Mouse (Mus musculus) embryonic facial prominence, embryonic 10.5 days (tissue): ENCODE results near the gene Agpat4. TPM values are rescaled to one million over a fixed set of nuclear protein-coding genes. Genes with fewer than 3 reads are reported as not detected.

Source experiments
- DNase-seq: peaks from one replicate; pipeline ENCODE4 v3.0.0-alpha.2; 2017; ENCODE audit warnings: low spot score
- H3K27ac ChIP-seq: fragments of 300-500 bp; sonication (generic); replicated peaks from 2 replicates; pipeline ENCODE4 v1.5.1; 2016; ENCODE audit warnings: mild to moderate bottlenecking
- H3K27me3 ChIP-seq: fragments of 300-500 bp; sonication (generic); replicated peaks from 2 replicates; pipeline ENCODE4 v1.6.1; 2016; ENCODE audit warnings: low read depth, mild to moderate bottlenecking; ENCODE audit not compliant: poor library complexity, severe bottlenecking
- H3K36me3 ChIP-seq: fragments of 300-500 bp; sonication (generic); replicated peaks from 2 replicates; pipeline ENCODE4 v1.6.1; 2016; ENCODE audit warnings: mild to moderate bottlenecking, moderate library complexity
- H3K4me1 ChIP-seq: fragments of 300-500 bp; sonication (generic); 2 replicates; pipeline ENCODE4 v1.6.1; 2016
- H3K4me3 ChIP-seq: fragments of 300-500 bp; sonication (generic); 2 replicates; pipeline ENCODE4 v1.5.1; 2016; ENCODE audit warnings: mild to moderate bottlenecking, moderate library complexity
- H3K9me3 ChIP-seq: fragments of 300-500 bp; sonication (generic); 2 replicates; pipeline ENCODE4 v1.6.1; 2016; ENCODE audit warnings: mild to moderate bottlenecking
- WGBS: fragments of 180-500 bp; shearing (Covaris S2); methylation state at CpG from one replicate; pipeline ENCODE4 v1.1.7; 2016; 5-methylcytosine and 5-hydroxymethylcytosine counted together
- polyA plus RNA-seq: library from polyadenylated mRNA; unstranded; fragments of >200 nt; fragmentation: Nextera tagmentation; extraction: Ambion mirVana; gene quantifications from 2 replicates; pipeline ENCODE4 v1.2.1, GENCODE M21; 2016

The Agpat4 gene
- polyA plus RNA-seq = 39.4 and 41.3 TPM in 2 replicates

DNA sequence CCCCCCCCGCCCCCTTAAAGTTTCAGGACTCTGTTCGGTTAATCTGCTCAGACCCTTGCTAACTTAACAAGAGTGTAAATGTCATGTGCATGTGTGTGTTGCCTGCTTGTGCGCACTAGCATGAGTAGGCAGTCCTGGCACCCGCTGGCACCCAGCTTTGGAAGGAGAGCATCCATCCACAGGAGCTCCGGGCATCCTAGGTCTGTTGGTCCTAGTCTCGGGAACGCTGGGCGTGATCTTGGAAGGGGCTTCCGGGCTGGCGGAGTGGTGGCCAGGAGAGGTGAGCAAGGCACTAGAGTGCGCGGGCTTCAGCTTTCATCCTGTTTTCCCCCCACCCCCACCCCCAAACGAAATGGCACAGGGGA lies at the start of gene Agpat4:
Gene Agpat4 (plus strand): TSS at position 144 of the 365 bp plus-strand sequence.
- WGBS = under 1% methylated on average over 13 of the region's 13 CpGs
- DNase-seq = no peak
- no peaks in the 10 kb centered on the region for H3K27me3 ChIP-seq
- peaks cover 6% of the 10 kb centered on the region for H3K36me3 ChIP-seq
- H3K27ac ChIP-seq = peak within 1 kb of the TSS; percentile 97
- H3K4me3 ChIP-seq = peak within 1 kb of the TSS; percentile 74
- peaks cover 26% of the 10 kb centered on the region for H3K4me1 ChIP-seq
- 0 out of 2 replicates have a peak, but pooled peaks cover 4% of the 10 kb centered on the region for H3K9me3 ChIP-seq

DNA sequence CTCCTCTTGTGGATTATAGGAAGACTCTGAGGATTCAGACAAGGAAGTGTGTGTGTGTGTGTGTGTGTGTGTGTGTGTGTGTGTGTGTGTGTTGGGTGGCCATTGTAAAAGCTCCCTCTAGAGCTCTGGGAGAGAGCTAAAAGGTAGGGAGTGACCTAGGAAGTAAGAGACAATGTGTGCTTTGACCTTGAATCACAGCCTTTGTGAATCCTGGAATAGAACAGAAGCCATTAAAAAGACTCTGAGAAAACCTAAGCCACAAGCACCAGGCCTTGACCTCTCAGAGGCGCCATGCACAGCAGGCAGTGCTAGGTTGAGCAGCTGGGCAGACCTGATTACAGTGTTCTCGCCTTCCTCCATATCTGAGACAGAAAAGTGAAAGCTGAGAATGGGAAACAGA lies 41.7 kb upstream of the Agpat4 start:
- no peak overlapping the region for H3K4me3 ChIP-seq
- H3K27ac ChIP-seq = no peak overlapping the region
- DNase-seq = no peak
- peaks cover 7% of the 10 kb centered on the region for H3K4me1 ChIP-seq
- H3K27me3 ChIP-seq = no peaks in the 10 kb centered on the region
- 0 out of 2 replicates have a peak, but pooled peaks cover 3% of the 10 kb centered on the region for H3K9me3 ChIP-seq
- H3K36me3 ChIP-seq = no peaks in the 10 kb centered on the region
- WGBS = 66% methylated on average over 2 of the region's 2 CpGs

DNA sequence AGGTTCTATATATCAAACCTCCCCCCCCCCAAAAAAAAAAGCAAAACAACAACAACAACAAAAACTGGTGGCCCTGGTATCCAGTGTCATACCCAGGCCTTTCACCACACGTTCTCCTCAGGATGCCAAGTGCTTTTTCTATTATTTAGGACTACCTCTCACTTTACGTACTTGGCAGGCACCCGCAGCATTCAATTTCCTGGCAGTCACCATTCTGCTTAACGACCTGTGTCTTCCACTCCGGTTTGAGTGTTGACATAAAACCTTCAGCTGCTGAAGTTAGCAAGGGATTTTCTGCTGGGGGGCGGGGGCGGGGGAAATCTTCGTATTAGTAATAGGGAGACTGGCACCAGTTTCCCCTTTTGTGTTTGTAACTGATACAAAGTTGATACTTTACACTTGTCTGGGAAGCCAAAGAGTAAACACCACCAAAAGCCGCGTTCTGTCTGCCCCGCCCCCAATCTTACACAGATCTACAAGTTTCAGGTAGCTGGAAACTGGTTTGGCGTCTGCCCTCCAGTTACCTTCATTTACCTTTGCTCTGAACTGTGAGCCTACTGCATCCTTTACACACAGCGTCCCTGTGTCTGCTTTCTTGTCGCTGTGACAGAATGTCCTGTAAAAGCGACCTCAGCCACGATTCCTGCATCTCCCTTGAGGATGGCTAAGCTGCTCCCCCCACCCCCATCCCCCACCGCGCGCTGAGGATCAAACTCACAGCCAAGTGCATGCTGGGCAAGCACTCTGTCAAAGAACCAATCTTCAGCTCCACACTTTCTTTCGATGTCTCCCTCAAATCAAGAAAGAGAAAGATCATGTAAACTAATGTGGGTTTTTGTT lies 37.6 kb upstream of the Agpat4 start:
- 51% methylated on average over 20 of the region's 20 CpGs for WGBS
- Histone ChIP-seq H3K9me3 (no peaks in the 10 kb centered on the region), H3K27me3 (no peaks in the 10 kb centered on the region), H3K27ac (no peak overlapping the region), H3K4me3 (no peak overlapping the region), H3K4me1 (peaks cover 7% of the 10 kb centered on the region), H3K36me3 (no peaks in the 10 kb centered on the region)
- DNase-seq = no peak

DNA sequence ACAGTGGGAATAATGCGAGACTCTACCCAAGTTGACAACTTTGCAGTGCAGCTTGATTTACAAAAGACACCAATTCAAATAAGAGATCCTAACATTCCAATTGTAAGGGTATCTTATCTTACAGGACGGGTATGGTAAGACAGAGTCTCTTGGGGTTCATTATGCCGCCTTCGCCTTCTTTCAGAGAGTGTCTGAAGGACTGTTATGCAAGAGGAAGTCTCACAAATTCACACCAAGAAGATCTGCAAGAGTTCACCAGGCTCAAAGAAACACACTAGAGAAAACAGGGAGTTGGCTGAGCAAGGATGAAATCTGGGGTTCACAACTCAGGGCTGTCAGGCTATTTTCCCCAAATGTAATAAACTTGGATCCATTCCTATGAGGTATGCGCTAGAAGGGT lies 36.3 kb upstream of the Agpat4 start:
- no peaks in the 10 kb centered on the region for H3K9me3 ChIP-seq
- WGBS = 88% methylated on average over 5 of the region's 5 CpGs
- H3K36me3 ChIP-seq = no peaks in the 10 kb centered on the region
- no peak for DNase-seq
- no peak overlapping the region for H3K27ac ChIP-seq
- H3K4me3 ChIP-seq = no peak overlapping the region
- peaks cover 7% of the 10 kb centered on the region for H3K4me1 ChIP-seq
- H3K27me3 ChIP-seq = no peaks in the 10 kb centered on the region

DNA sequence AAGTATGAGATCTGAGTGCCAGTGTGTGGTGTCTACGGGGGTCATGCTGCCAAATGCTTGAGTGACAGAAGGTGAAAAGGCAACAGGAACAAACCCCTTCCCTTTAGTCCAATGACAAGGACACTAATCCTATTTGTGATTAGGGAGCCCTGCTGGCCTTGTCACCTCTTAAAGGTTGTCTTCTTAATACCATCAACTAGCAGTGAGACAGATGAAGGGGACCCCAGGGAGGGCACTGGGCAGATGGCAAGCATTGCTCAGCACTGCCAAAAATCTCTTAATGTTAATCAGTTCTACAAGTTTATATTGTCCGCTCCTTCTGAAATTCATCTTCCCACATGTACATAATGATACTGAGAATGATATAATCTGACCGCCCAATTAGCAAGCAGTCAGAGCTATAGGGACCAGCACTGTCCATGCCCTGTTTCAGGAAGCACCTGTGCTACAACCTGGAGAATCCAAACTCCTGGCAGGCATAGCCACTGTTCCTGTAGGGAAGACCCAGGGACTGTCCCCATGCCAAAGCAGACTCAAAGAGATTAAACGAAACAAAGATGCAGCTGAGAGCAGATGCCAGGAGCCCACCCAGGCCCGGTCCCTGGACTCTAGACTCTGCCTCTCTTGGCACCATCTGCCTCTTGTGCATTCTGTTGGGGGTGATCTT lies 28.1 kb upstream of the Agpat4 start:
- Histone ChIP-seq H3K27ac (no peak overlapping the region), H3K4me3 (no peak overlapping the region), H3K4me1 (no peaks in the 10 kb centered on the region), H3K27me3 (no peaks in the 10 kb centered on the region), H3K36me3 (no peaks in the 10 kb centered on the region), H3K9me3 (no peaks in the 10 kb centered on the region)
- 73% methylated on average over 5 of the region's 5 CpGs for WGBS
- no peak for DNase-seq

DNA sequence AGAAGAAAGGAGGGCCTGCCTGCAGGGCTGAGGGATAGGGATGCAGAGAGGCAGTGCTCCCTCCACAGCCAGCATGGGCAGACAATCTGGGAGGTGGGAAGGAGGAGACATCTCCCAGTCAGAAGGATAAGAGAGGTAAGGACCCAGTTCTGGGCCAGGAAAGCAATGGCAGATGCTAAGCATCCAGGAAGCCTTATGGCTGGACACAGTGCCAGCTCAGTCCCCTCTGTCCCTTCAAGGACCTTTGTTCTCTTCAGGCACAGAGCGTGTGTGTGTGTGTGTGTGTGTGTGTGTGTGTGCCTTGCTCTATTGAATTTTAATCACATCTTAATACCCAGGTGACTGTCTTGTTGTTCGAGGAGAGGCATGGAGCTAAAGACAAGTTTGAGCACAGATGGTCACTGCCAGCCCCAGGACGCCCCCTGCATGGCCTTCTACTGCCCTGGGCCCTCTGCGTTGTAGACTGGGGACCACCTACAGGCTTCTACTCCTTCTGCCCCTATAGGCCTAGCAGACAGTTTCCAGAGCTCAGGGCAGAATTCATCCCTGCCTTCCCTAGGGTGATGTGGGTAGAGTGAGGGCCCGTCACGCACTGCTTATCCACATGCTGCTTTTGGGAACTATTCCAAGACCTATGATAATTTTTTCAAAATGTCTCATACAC lies 25.5 kb upstream of the Agpat4 start:
- H3K4me1 ChIP-seq = no peaks in the 10 kb centered on the region
- no peaks in the 10 kb centered on the region for H3K36me3 ChIP-seq
- H3K4me3 ChIP-seq = no peak overlapping the region
- no peaks in the 10 kb centered on the region for H3K27me3 ChIP-seq
- H3K9me3 ChIP-seq = no peaks in the 10 kb centered on the region
- DNase-seq = no peak
- WGBS = 83% methylated on average over 6 of the region's 6 CpGs
- H3K27ac ChIP-seq = no peak overlapping the region

DNA sequence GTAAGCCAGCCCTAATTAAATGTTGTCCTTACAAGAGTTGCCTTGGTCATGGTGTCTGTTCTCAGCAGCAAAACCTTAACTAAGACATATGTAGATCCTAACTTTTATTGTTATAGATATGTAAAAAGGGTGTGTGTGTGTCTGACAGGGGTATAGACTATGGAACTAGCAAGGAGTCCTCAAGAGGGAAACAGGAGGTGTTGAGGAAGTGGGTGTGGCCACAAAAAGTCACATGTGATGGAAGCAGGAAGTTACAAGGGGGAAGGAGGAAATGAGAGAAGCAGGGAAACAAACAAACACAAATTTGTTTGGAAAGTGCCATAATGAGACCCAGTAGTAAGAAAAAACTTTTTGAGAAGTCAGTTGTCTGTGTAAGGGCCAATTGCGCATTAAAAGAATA lies 24.5 kb upstream of the Agpat4 start:
- H3K9me3 ChIP-seq = no peaks in the 10 kb centered on the region
- H3K27me3 ChIP-seq = no peaks in the 10 kb centered on the region
- H3K27ac ChIP-seq = no peak overlapping the region
- H3K36me3 ChIP-seq = no peaks in the 10 kb centered on the region
- 98% methylated on average over 1 of the region's 1 CpGs for WGBS
- DNase-seq = no peak
- no peak overlapping the region for H3K4me3 ChIP-seq
- H3K4me1 ChIP-seq = no peaks in the 10 kb centered on the region

GRCm38 (mm10) chr17:12094827-12095590 lies 23.5 kb upstream of the Agpat4 start:
- no peaks in the 10 kb centered on the region for H3K27me3 ChIP-seq
- WGBS = 88% methylated on average over 9 of the region's 9 CpGs
- no peaks in the 10 kb centered on the region for H3K9me3 ChIP-seq
- H3K4me3 ChIP-seq = no peak overlapping the region
- H3K36me3 ChIP-seq = no peaks in the 10 kb centered on the region
- no peaks in the 10 kb centered on the region for H3K4me1 ChIP-seq
- H3K27ac ChIP-seq = no peak overlapping the region
- DNase-seq = no peak

DNA sequence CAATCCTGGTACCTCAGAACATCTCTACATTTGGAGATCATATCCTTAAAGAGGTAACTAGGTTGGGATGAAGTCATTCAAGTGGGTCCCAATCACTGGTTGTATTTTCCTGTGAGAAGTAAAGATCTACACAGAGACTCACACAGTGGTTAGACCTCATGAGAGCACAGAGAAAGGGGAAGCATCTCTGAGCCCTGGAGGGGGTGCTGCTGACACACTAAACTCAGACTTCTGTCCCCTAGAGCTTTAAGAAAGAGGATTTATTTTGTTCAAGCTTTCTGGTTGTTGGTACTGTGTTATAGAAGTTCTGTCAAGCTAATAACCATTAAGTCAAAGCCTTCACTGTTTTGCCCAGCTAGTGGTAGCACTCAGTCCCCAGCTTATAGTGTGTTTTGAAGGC lies 19.1 kb upstream of the Agpat4 start:
- no peaks in the 10 kb centered on the region for H3K9me3 ChIP-seq
- H3K36me3 ChIP-seq = no peaks in the 10 kb centered on the region
- H3K4me1 ChIP-seq = no peaks in the 10 kb centered on the region
- no peak overlapping the region for H3K4me3 ChIP-seq
- H3K27ac ChIP-seq = no peak overlapping the region
- no peak for DNase-seq
- no peaks in the 10 kb centered on the region for H3K27me3 ChIP-seq

GRCm38 (mm10) chr17:12102326-12102725 lies 16.2 kb upstream of the Agpat4 start:
- no peak for DNase-seq
- Histone ChIP-seq H3K27ac (no peak overlapping the region), H3K27me3 (no peaks in the 10 kb centered on the region), H3K4me1 (no peaks in the 10 kb centered on the region), H3K36me3 (no peaks in the 10 kb centered on the region), H3K9me3 (no peaks in the 10 kb centered on the region), H3K4me3 (no peak overlapping the region)
- 96% methylated on average over 10 of the region's 10 CpGs for WGBS

DNA sequence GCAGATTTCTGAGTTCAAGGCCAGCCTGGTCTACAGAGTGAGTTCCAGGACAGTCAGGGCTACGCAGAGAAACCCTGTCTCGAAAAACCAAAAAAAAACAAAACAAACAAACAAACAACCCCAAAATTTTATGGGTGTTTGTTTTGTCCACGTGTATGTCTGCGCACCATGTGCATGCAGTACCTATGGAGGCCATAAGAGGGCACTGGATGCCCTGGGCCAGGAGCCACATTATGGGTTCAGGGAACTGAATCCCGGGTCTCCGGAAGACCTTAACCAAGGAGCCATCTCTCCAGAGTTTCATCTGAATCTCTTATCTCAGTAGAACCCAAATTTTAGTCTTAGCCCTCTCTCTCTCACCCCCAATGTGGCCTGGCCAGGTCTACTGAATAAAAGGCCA lies 14.7 kb upstream of the Agpat4 start:
- H3K4me1 ChIP-seq = no peaks in the 10 kb centered on the region
- 77% methylated on average over 6 of the region's 6 CpGs for WGBS
- H3K9me3 ChIP-seq = no peaks in the 10 kb centered on the region

GRCm38 (mm10) chr17:12104245-12104644 lies 14.3 kb upstream of the Agpat4 start:
- H3K4me1 ChIP-seq = no peaks in the 10 kb centered on the region
- H3K27ac ChIP-seq = no peak overlapping the region
- DNase-seq = no peak
- WGBS = 86% methylated on average over 7 of the region's 7 CpGs
- no peaks in the 10 kb centered on the region for H3K36me3 ChIP-seq
- H3K9me3 ChIP-seq = no peaks in the 10 kb centered on the region
- H3K27me3 ChIP-seq = no peaks in the 10 kb centered on the region
- no peak overlapping the region for H3K4me3 ChIP-seq

More for the DNA sequence above, 14.7 kb upstream of the Agpat4 start:
- Histone ChIP-seq H3K4me3 (no peak overlapping the region), H3K27me3 (no peaks in the 10 kb centered on the region), H3K36me3 (no peaks in the 10 kb centered on the region), H3K27ac (no peak overlapping the region)
- peak; percentile 28 for DNase-seq
